Mouse (Mus musculus) heart, postnatal 14 days (tissue): ENCODE measurements around the gene Erich4. TPM values are rescaled to one million over a fixed set of nuclear protein-coding genes. Genes with fewer than 3 reads are reported as not detected.

Experiments used
- DNase-seq, 2 experiments: peaks; one replicate each; pipeline ENCODE4 v3.0.0; 2021 to 2022
- intact Hi-C: fragments of 180-260 bp; cut with DNase I; formaldehyde crosslinking; loops from one replicate; pipeline ENCODE4 v1.15.1; 2025
- long read RNA-seq, 2 experiments: library from polyadenylated mRNA; stranded (forward); transcript quantifications; one replicate each; pipeline ENCODE4 v2.0.0; 2021
- total RNA-seq, 2 experiments: library from RNA; stranded (reverse); gene quantifications; 2 replicates each; pipeline ENCODE4 v1.2.3; 2021

Gene Erich4
- under 1 TPM in 1 of 2 experiments, not detected in 1; 0.53 TPM for total RNA-seq
- long read RNA-seq, experiment 1 = 0 reads
- long read RNA-seq, experiment 2 = 0 reads

GRCm38 (mm10) chr7:25615706-25616011 is at the start of gene Erich4:
TSS of gene Erich4 (minus strand) at chr7:25615892.
- intact Hi-C loops = no loop called here
- DNase-seq = no peak

GRCm38 (mm10) chr7:25658657-25659472 is 43.2 kb upstream of the Erich4 start, which contains the start of the genes Bckdha and Exosc5:
TSS of gene Bckdha (minus strand) at chr7:25658981.
TSS of gene Exosc5 (plus strand) at chr7:25659164.
- peak; percentile 99 for DNase-seq
- intact Hi-C loops = no loop called here

- DNase-seq = no peak
- intact Hi-C loops = no loop called here
Measured at GRCm38 (mm10) chr7:25657785-25658184, 42.1 kb upstream of the Erich4 start.

GRCm38 (mm10) chr7:25655601-25656428 is 40.1 kb upstream of the Erich4 start:
- DNase-seq = no peak
- intact Hi-C loops = no loop called here

GRCm38 (mm10) chr7:25652244-25652759 is 36.6 kb upstream of the Erich4 start:
- no peak for DNase-seq
- intact Hi-C loops = no loop called here

- no peak for DNase-seq
- intact Hi-C loops = no loop called here
Measured at GRCm38 (mm10) chr7:25651281-25651680, 35.6 kb upstream of the Erich4 start.

- intact Hi-C loops = no loop called here
Measured at GRCm38 (mm10) chr7:25649839-25650238, 34.1 kb upstream of the Erich4 start.

GRCm38 (mm10) chr7:25647574-25648123 is 32.0 kb upstream of the Erich4 start:
- no peak for DNase-seq
- intact Hi-C loops = no loop called here

More at GRCm38 (mm10) chr7:25649839-25650238, 34.1 kb upstream of the Erich4 start:
- no peak for DNase-seq

GRCm38 (mm10) chr7:25645074-25645473 is 29.4 kb upstream of the Erich4 start:
- DNase-seq = no peak
- intact Hi-C loops = no loop called here

- intact Hi-C loops = no loop called here
- DNase-seq = no peak
Measured at GRCm38 (mm10) chr7:25644631-25645030, 28.9 kb upstream of the Erich4 start.

- intact Hi-C loops = no loop called here
- DNase-seq = no peak
Measured at GRCm38 (mm10) chr7:25644136-25644535, 28.4 kb upstream of the Erich4 start.

GRCm38 (mm10) chr7:25639754-25640153 is 24.1 kb upstream of the Erich4 start:
- intact Hi-C loops = no loop called here

GRCm38 (mm10) chr7:25637099-25637498 is 21.4 kb upstream of the Erich4 start:
- intact Hi-C loops = no loop called here
- DNase-seq = no peak

More at GRCm38 (mm10) chr7:25639754-25640153, 24.1 kb upstream of the Erich4 start:
- DNase-seq = no peak

- no peak for DNase-seq
- intact Hi-C loops = no loop called here
Measured at GRCm38 (mm10) chr7:25636373-25636772, 20.7 kb upstream of the Erich4 start.

GRCm38 (mm10) chr7:25632679-25633078 is 17.0 kb upstream of the Erich4 start:
- intact Hi-C loops = no loop called here
- no peak for DNase-seq

GRCm38 (mm10) chr7:25628323-25628620 is 12.6 kb upstream of the Erich4 start:
- intact Hi-C loops = loop anchor here (5.0 kb wide), 2 partner anchors 124 to 741 kb away; partner anchors contain the start of gene Hnrnpul1
- no peak for DNase-seq

- intact Hi-C loops = loop anchor here (5.0 kb wide), 2 partner anchors 125 to 740 kb away; partner anchors contain the start of gene Hnrnpul1
- peak; percentile 78 to 86 for DNase-seq
Measured at GRCm38 (mm10) chr7:25627431-25628322, 12.0 kb upstream of the Erich4 start.

- DNase-seq = peak; percentile 72 to 73
- intact Hi-C loops = loop anchor here (5.0 kb wide), 2 partner anchors 126 to 739 kb away; partner anchors contain the start of gene Hnrnpul1
Measured at GRCm38 (mm10) chr7:25626509-25627430, 11.1 kb upstream of the Erich4 start, which contains the start of gene B3gnt8. TSS of gene B3gnt8 (plus strand) at chr7:25626654.
